Mouse (Mus musculus): ENCODE results near the gene Cbx4.

DNA sequence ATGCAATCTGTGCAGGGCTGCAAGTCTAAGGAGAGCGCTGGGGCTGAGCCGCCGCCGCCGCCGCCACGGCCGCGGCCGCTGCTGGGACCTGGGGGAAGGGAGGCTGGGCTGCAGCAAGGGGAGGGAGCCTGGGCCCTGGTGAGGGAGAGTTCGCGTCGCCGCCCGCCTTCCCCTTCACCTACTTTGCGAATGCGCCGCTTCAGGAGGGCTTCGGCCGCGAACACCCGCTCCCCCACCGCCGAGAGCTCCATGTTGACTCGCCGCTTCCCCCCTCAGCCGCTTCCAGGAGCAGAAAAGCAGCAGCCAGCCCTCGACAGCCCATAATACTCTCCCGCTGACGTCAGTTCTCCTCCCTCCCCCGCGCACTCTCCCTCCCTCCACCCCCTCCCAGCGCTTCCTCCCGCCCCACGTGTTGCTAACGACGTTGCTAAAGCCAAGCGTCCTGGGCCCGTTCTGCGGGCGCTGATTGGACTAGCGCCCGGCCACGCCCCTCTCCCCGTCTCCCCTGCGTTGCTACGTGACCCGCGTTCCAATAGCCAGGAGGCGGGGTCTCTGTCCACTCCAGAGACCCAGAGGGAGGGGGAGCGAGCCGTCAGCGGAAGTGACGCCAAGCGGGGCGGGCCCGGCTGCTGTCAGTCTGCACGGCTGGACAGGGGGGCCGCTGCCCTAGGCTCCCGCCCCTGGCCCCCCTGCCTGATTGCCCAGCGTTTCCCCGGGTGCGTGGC is 45.3 kb downstream of the Cbx4 start, which contains the start of gene Cbx8:
- TF ChIP-seq CTCF (IDR thresholded peaks at IDR 0.05): no peak
- no peak for TF ChIP-seq EP300 (IDR thresholded peaks at IDR 0.05)

All from lung, postnatal 0 days (tissue).